Mouse (Mus musculus): ENCODE measurements around the gene Nol8. TPM values are rescaled to one million over a fixed set of nuclear protein-coding genes. Genes with fewer than 3 reads are reported as not detected.

The Nol8 gene
- total RNA-seq (2014; fragmentation: Nextera tagmentation) (78.6 and 90.0 TPM in 2 replicates), total RNA-seq (2017) (40.2 and 59.2 TPM in 2 replicates), polyA plus RNA-seq (2012) (2.0 and 3.0 TPM in 2 replicates)

GRCm38 (mm10) chr13:49652481-49653179, at the start of gene Nol8, which contains the start of gene Cenpp:
TSS of gene Nol8 (plus strand) at chr13:49653078.
TSS of gene Cenpp (minus strand) at chr13:49652785.
- peak; percentile 93 for ATAC-seq (ENCODE audit: extremely low read depth, insufficient number of reproducible peaks, low FRiP score, poor library complexity, severe bottlenecking)
- peak; percentile 77 for DNase-seq (ENCODE audit: low spot score)
- no peaks in the 10 kb centered on the region for H3K9me3 ChIP-seq (replicated peaks)

GRCm38 (mm10) chr13:49603603-49604002, 49.3 kb upstream of the Nol8 start:
- H3K4me3 ChIP-seq (ENCODE audit: low read depth, low read length): no peak overlapping the region
- no peaks in the 10 kb centered on the region for H3K27me3 ChIP-seq (ENCODE audit: insufficient read depth, low read length)
- DNase-seq (ENCODE audit: low spot score) (no peak), ATAC-seq (ENCODE audit: extremely low read depth, insufficient number of reproducible peaks, low FRiP score, poor library complexity, severe bottlenecking) (no peak)
- peaks cover 5% of the 10 kb centered on the region for H3K36me3 ChIP-seq (replicated peaks)
- H3K9me3 ChIP-seq (replicated peaks): peaks cover 2% of the 10 kb centered on the region; the same call in 1 of the 2 replicates
- TF ChIP-seq TAL1 (conservative IDR thresholded peaks at IDR 0.05; ENCODE audit: low read depth, low read length) (no peak), POLR2AphosphoS5 (IDR thresholded peaks at IDR 0.05; ENCODE audit: insufficient replicate concordance, low read depth, low read length) (no peak), GATA1 (IDR thresholded peaks at IDR 0.05; ENCODE audit: borderline replicate concordance, low read length) (no peak), GATA2 (IDR thresholded peaks at IDR 0.05; ENCODE audit: borderline replicate concordance, low read depth, low read length) (no peak), CTCF (IDR thresholded peaks at IDR 0.05; ENCODE audit: low read depth, low read length) (no peak)
- H3K4me1 ChIP-seq (ENCODE audit: insufficient read depth, low read depth, low read length): no peaks in the 10 kb centered on the region; the same call in 1 of the 2 replicates

More at GRCm38 (mm10) chr13:49652481-49653179, at the start of gene Nol8, which contains the start of gene Cenpp:
- Histone ChIP-seq H3K27me3 (ENCODE audit: insufficient read depth, low read length) (no peaks in the 10 kb centered on the region), H3K4me3 (ENCODE audit: low read depth, low read length) (peak within 1 kb of the TSS; percentile 100), H3K36me3 (replicated peaks) (peaks cover 38% of the 10 kb centered on the region), H3K4me1 (ENCODE audit: insufficient read depth, low read depth, low read length) (peaks cover 15% of the 10 kb centered on the region)
- TF ChIP-seq GATA2 (IDR thresholded peaks at IDR 0.05; ENCODE audit: borderline replicate concordance, low read depth, low read length) (no peak), TAL1 (conservative IDR thresholded peaks at IDR 0.05; ENCODE audit: low read depth, low read length) (no peak), GATA1 (IDR thresholded peaks at IDR 0.05; ENCODE audit: borderline replicate concordance, low read length) (no peak), POLR2AphosphoS5 (IDR thresholded peaks at IDR 0.05; ENCODE audit: insufficient replicate concordance, low read depth, low read length) (no peak), CTCF (IDR thresholded peaks at IDR 0.05; ENCODE audit: low read depth, low read length) (no peak)

- Histone ChIP-seq H3K27me3 (ENCODE audit: insufficient read depth, low read length) (no peaks in the 10 kb centered on the region), H3K9me3 (replicated peaks) (no peaks in the 10 kb centered on the region), H3K4me3 (ENCODE audit: low read depth, low read length) (no peak within 1 kb of the TSS), H3K4me1 (ENCODE audit: insufficient read depth, low read depth, low read length) (no peaks in the 10 kb centered on the region; the same call in 1 of the 2 replicates), H3K36me3 (replicated peaks) (peaks cover 2% of the 10 kb centered on the region)
- ATAC-seq (ENCODE audit: extremely low read depth, insufficient number of reproducible peaks, low FRiP score, poor library complexity, severe bottlenecking) (no peak), DNase-seq (ENCODE audit: low spot score) (no peak)
- no peak for TF ChIP-seq CTCF (IDR thresholded peaks at IDR 0.05; ENCODE audit: low read depth, low read length)
- no peak for TF ChIP-seq POLR2AphosphoS5 (IDR thresholded peaks at IDR 0.05; ENCODE audit: insufficient replicate concordance, low read depth, low read length)
- no peak for TF ChIP-seq TAL1 (conservative IDR thresholded peaks at IDR 0.05; ENCODE audit: low read depth, low read length)
- TF ChIP-seq GATA1 (IDR thresholded peaks at IDR 0.05; ENCODE audit: borderline replicate concordance, low read length): no peak
- no peak for TF ChIP-seq GATA2 (IDR thresholded peaks at IDR 0.05; ENCODE audit: borderline replicate concordance, low read depth, low read length)
Measured at GRCm38 (mm10) chr13:49607714-49608113, 45.2 kb upstream of the Nol8 start, which contains the start of gene Ogn. TSS of gene Ogn (plus strand) at chr13:49608046.

GRCm38 (mm10) chr13:49608589-49609322, 44.1 kb upstream of the Nol8 start:
- H3K36me3 ChIP-seq (replicated peaks): peaks cover 2% of the 10 kb centered on the region
- DNase-seq (ENCODE audit: low spot score) (no peak), ATAC-seq (ENCODE audit: extremely low read depth, insufficient number of reproducible peaks, low FRiP score, poor library complexity, severe bottlenecking) (no peak)
- no peak overlapping the region for H3K4me3 ChIP-seq (ENCODE audit: low read depth, low read length)
- H3K4me1 ChIP-seq (ENCODE audit: insufficient read depth, low read depth, low read length): no peaks in the 10 kb centered on the region; the same call in 1 of the 2 replicates
- H3K9me3 ChIP-seq (replicated peaks): no peaks in the 10 kb centered on the region
- H3K27me3 ChIP-seq (ENCODE audit: insufficient read depth, low read length): no peaks in the 10 kb centered on the region
- TF ChIP-seq POLR2AphosphoS5 (IDR thresholded peaks at IDR 0.05; ENCODE audit: insufficient replicate concordance, low read depth, low read length) (no peak), GATA1 (IDR thresholded peaks at IDR 0.05; ENCODE audit: borderline replicate concordance, low read length) (no peak), TAL1 (conservative IDR thresholded peaks at IDR 0.05; ENCODE audit: low read depth, low read length) (no peak), CTCF (IDR thresholded peaks at IDR 0.05; ENCODE audit: low read depth, low read length) (no peak), GATA2 (IDR thresholded peaks at IDR 0.05; ENCODE audit: borderline replicate concordance, low read depth, low read length) (no peak)

- peaks cover 14% of the 10 kb centered on the region for H3K4me1 ChIP-seq (ENCODE audit: insufficient read depth, low read depth, low read length)
- DNase-seq (ENCODE audit: low spot score) (no peak), ATAC-seq (ENCODE audit: extremely low read depth, insufficient number of reproducible peaks, low FRiP score, poor library complexity, severe bottlenecking) (no peak)
Measured at GRCm38 (mm10) chr13:49617021-49617420, 35.9 kb upstream of the Nol8 start.

More at GRCm38 (mm10) chr13:49617021-49617420, 35.9 kb upstream of the Nol8 start:
- TF ChIP-seq GATA2 (IDR thresholded peaks at IDR 0.05; ENCODE audit: borderline replicate concordance, low read depth, low read length) (no peak), CTCF (IDR thresholded peaks at IDR 0.05; ENCODE audit: low read depth, low read length) (no peak), TAL1 (conservative IDR thresholded peaks at IDR 0.05; ENCODE audit: low read depth, low read length) (no peak), POLR2AphosphoS5 (IDR thresholded peaks at IDR 0.05; ENCODE audit: insufficient replicate concordance, low read depth, low read length) (no peak), GATA1 (IDR thresholded peaks at IDR 0.05; ENCODE audit: borderline replicate concordance, low read length) (no peak)
- no peak overlapping the region for H3K4me3 ChIP-seq (ENCODE audit: low read depth, low read length)
- peaks cover 10% of the 10 kb centered on the region for H3K36me3 ChIP-seq (replicated peaks)
- no peaks in the 10 kb centered on the region for H3K9me3 ChIP-seq (replicated peaks)
- no peaks in the 10 kb centered on the region for H3K27me3 ChIP-seq (ENCODE audit: insufficient read depth, low read length)

Data from G1E (cell line).